Mouse (Mus musculus): Measurements from ENCODE around the gene Pde7b.
A peak's percentile ranks its signal among the peaks of the same experiment; 100 is the strongest.

GRCm38 (mm10) chr10:20486461-20487253 is 238.2 kb downstream of the Pde7b start:
- TF ChIP-seq CTCF (IDR thresholded peaks at IDR 0.05): no peak
- peak; percentile 76; the same call in 1 of the 2 replicates for TF ChIP-seq EP300 (IDR thresholded peaks at IDR 0.05)
